Mouse (Mus musculus): ENCODE data around the gene Bbx. TPM values are rescaled to one million over a fixed set of nuclear protein-coding genes. Genes with fewer than 3 reads are reported as not detected.

The Bbx gene
- polyA plus RNA-seq, 1 experiment from 2014 or later = 32.8 TPM

DNA sequence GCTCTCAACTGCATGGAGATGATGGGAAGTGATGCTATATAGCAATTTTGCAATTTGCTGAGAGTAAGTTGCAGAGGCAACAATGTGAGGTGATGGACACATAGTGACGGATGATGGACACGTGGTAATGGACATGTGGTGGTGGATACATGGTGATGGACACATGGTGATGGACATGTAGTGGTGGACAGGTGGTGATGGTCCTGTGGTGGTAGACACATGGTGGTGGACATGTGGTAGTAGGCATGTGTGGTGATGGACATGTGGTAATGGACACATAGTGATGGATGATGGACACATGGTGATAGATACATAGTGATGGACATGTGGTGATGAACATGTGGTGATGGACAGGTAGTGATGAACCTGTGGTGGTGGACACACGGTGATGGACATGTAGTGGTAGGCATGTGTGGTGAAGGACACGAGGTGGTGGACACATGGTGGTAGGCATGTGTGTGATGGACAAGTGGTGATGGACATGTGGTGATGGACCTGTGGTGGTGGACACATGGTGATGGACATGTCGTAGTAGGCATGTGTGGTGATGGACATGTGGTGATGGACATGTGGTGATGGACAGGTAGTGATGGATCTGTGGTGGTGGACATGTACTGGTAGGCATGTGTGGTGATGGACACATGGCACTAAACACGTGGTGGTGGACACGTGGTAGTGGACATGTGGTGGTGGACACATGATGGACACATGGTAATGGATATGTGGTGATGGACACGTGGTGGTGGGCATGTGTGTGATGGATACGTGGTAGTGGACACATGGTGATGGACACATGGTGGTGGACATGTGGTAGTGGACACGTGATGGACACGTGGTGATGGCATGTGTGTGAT lies 271.5 kb downstream of the Bbx start:
- no peaks in the 10 kb centered on the region for H3K27me3 ChIP-seq (ENCODE audit: low read depth, poor library complexity, severe bottlenecking)
- WGBS = 94% methylated on average over 11 of the region's 11 CpGs
- no peaks in the 10 kb centered on the region for H3K4me1 ChIP-seq
- H3K36me3 ChIP-seq = no peaks in the 10 kb centered on the region
- no peak overlapping the region for H3K27ac ChIP-seq (replicated peaks)
- no peak for DNase-seq (ENCODE audit: low spot score)
- H3K4me3 ChIP-seq = no peak overlapping the region
- no peaks in the 10 kb centered on the region for H3K9me3 ChIP-seq (replicated peaks)

DNA sequence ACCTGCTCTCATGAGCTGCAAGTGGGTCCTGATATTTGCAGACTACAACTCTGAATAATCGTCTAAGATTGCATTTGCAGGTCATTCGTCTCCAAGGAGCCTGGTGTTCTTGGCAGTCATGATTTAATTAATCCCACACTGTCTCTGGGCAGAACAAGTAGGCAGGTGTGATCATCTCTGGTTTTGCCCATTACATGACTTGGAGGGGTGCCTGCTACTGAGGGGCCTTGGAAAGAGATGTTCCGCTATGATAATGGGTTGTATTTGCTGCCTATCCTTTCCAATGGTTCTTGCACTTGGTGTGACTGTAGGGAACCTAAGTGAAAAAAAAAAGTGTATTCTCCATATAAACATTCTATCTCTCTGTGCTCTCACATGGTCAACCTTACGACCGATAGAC lies 273.6 kb downstream of the Bbx start:
- WGBS = 91% methylated on average over 5 of the region's 5 CpGs
- Histone ChIP-seq H3K4me3 (no peak overlapping the region), H3K4me1 (no peaks in the 10 kb centered on the region), H3K36me3 (no peaks in the 10 kb centered on the region), H3K27me3 (ENCODE audit: low read depth, poor library complexity, severe bottlenecking) (no peaks in the 10 kb centered on the region), H3K27ac (replicated peaks) (no peak overlapping the region), H3K9me3 (replicated peaks) (0 out of 2 replicates have a peak, but pooled peaks cover 3% of the 10 kb centered on the region)
- no peak for DNase-seq (ENCODE audit: low spot score)

DNA sequence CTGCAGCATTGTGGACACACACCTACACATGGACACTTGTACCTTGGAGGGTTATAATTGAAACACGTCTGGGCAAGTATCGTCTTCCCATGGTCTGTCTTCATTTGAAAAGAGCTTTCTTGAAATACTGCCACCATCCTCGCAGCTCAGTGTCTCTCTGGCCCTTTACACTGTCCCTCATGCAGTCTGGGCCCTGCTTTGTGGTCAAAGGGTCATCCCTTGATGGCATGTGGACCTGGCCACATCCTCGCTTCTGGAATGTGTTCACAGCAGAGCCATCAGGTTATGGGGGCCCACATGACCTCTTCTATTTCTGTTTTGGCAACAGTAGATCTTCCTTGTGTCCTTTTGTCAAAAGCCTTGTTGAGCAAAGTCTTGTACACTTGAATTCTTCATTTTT lies 282.6 kb downstream of the Bbx start:
- Histone ChIP-seq H3K9me3 (replicated peaks) (0 out of 2 replicates have a peak, but pooled peaks cover 6% of the 10 kb centered on the region), H3K4me3 (no peak overlapping the region), H3K4me1 (no peaks in the 10 kb centered on the region), H3K27me3 (ENCODE audit: low read depth, poor library complexity, severe bottlenecking) (no peaks in the 10 kb centered on the region), H3K36me3 (no peaks in the 10 kb centered on the region), H3K27ac (replicated peaks) (no peak overlapping the region)
- WGBS = 90% methylated on average over 4 of the region's 4 CpGs
- DNase-seq (ENCODE audit: low spot score) = no peak

DNA sequence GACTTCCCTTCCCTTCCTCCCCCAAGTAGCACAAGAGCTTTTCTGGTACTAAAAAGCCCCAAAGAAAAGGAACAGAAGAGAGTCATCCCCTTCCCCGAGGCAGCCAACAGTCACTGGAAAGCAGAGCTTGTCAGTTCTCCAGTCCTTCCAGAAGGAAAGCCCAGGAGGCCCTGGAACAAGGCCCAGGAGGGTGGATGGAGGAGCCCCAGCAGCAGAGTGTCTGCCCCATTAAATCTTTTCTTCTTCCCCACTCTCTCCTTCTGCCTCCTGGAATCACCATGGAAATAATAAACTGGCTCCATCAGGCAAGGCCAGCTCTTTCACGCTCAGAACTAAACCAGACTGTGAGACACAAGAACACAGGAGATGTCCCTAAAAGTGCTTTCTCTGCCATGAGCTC lies 284.3 kb downstream of the Bbx start:
- Histone ChIP-seq H3K4me3 (no peak overlapping the region), H3K27ac (replicated peaks) (no peak overlapping the region), H3K36me3 (no peaks in the 10 kb centered on the region), H3K4me1 (no peaks in the 10 kb centered on the region), H3K27me3 (ENCODE audit: low read depth, poor library complexity, severe bottlenecking) (no peaks in the 10 kb centered on the region), H3K9me3 (replicated peaks) (0 out of 2 replicates have a peak, but pooled peaks cover 6% of the 10 kb centered on the region)
- WGBS = 83% methylated on average over 2 of the region's 2 CpGs
- no peak for DNase-seq (ENCODE audit: low spot score)

Other genes starting within 250 kb of the Bbx start
- not detected in 2 replicates for gene Ccdc54, start 158.8 kb upstream of the Bbx start, polyA plus RNA-seq (2016; fragmentation: Nextera tagmentation; extraction: Ambion mirVana)

Data from midbrain, embryonic 10.5 days (tissue).